Mouse (Mus musculus) neural tube, embryonic 14.5 days (tissue): ENCODE data around the gene Brca1. TPM values are rescaled to one million over a fixed set of nuclear protein-coding genes. Genes with fewer than 3 reads are reported as not detected.
"Not testable (repeated sequence)": the region's sequence is repeated elsewhere in the genome, so short reads cannot be mapped to it uniquely, and the experiment has no call there.

Experiments
- ATAC-seq: fragments of 200-750 bp; cut with Nextera tagmentation; 2 replicates; pipeline ENCODE4 v1.8.0; 2017; ENCODE audit warnings: low read depth, mild to moderate bottlenecking, moderate TSS enrichment, moderate library complexity
- H3K27ac ChIP-seq: fragments of 300-500 bp; sonication (generic); 2 replicates; pipeline ENCODE4 v1.5.1; 2014; ENCODE audit warnings: low read depth, mild to moderate bottlenecking, control low read depth, low read length, moderate library complexity, mixed read lengths
- H3K27me3 ChIP-seq: fragments of 300-500 bp; sonication (generic); 2 replicates; pipeline ENCODE4 v1.6.1; 2014; ENCODE audit warnings: low read length; ENCODE audit not compliant: control insufficient read depth, insufficient read depth
- H3K36me3 ChIP-seq: fragments of 300-500 bp; sonication (generic); 2 replicates; pipeline ENCODE4 v1.6.1; 2014; ENCODE audit warnings: low read length, mixed read lengths; ENCODE audit not compliant: control insufficient read depth, insufficient read depth
- H3K4me1 ChIP-seq: fragments of 300-500 bp; sonication (generic); 2 replicates; pipeline ENCODE4 v1.6.1; 2014; ENCODE audit warnings: low read length; ENCODE audit not compliant: control insufficient read depth, insufficient read depth
- H3K4me2 ChIP-seq: fragments of 300-500 bp; sonication (generic); 2 replicates; pipeline ENCODE4 v1.6.1; 2014; ENCODE audit warnings: mild to moderate bottlenecking, low read depth, low read length, control low read depth
- H3K4me3 ChIP-seq: fragments of 300-500 bp; sonication (generic); 2 replicates; pipeline ENCODE4 v1.5.1; 2014; ENCODE audit warnings: low read depth, low read length, control low read depth, mixed read lengths
- H3K9ac ChIP-seq: fragments of 300-500 bp; sonication (generic); replicated peaks from 2 replicates; pipeline ENCODE4 v1.6.1; 2014; ENCODE audit warnings: low read depth, mild to moderate bottlenecking, control low read depth, low read length, mixed read lengths
- H3K9me3 ChIP-seq: fragments of 300-500 bp; sonication (generic); 2 replicates; pipeline ENCODE4 v1.6.1; 2016; ENCODE audit warnings: low read length; ENCODE audit not compliant: control insufficient read depth
- WGBS: fragments of 180-500 bp; shearing (Covaris S2); extraction: QIAGEN DNeasy Blood & Tissue Kit; methylation state at CpG from one replicate; pipeline ENCODE4 v1.1.7; 2014; 5-methylcytosine and 5-hydroxymethylcytosine counted together
- polyA plus RNA-seq: library from polyadenylated mRNA; unstranded; fragments of >200 nt; fragmentation: Nextera tagmentation; extraction: Ambion mirVana; gene quantifications from 2 replicates; pipeline ENCODE4 v1.2.1, GENCODE M21; 2014

Gene Brca1
- polyA plus RNA-seq, 1 experiment from 2014 or later, result 1.6 TPM

GRCm38 (mm10) chr11:101451536-101451935, 100.2 kb downstream of the Brca1 start:
- Histone ChIP-seq H3K4me3 (no peak overlapping the region), H3K4me2 (no peak overlapping the region), H3K27me3 (no peaks in the 10 kb centered on the region), H3K4me1 (no peaks in the 10 kb centered on the region), H3K36me3 (no peaks in the 10 kb centered on the region; the same call in 1 of the 2 replicates), H3K9ac (no peak overlapping the region), H3K27ac (no peak overlapping the region), H3K9me3 (no peaks in the 10 kb centered on the region)
- 91% methylated on average over 10 of the region's 10 CpGs for WGBS
- no peak for ATAC-seq

GRCm38 (mm10) chr11:101450394-101450793, 101.4 kb downstream of the Brca1 start:
- Histone ChIP-seq H3K9ac (no peak overlapping the region), H3K36me3 (peaks cover 4% of the 10 kb centered on the region), H3K9me3 (no peaks in the 10 kb centered on the region), H3K4me1 (no peaks in the 10 kb centered on the region), H3K4me3 (no peak overlapping the region), H3K27ac (no peak overlapping the region), H3K27me3 (no peaks in the 10 kb centered on the region), H3K4me2 (no peak overlapping the region)
- ATAC-seq, result no peak
- WGBS, result 80% methylated on average over 3 of the region's 3 CpGs

GRCm38 (mm10) chr11:101449596-101449995, 102.2 kb downstream of the Brca1 start:
- WGBS, result 92% methylated on average over 4 of the region's 4 CpGs
- not testable (repeated sequence) for H3K9me3 ChIP-seq, H3K36me3 ChIP-seq, H3K4me3 ChIP-seq, ATAC-seq, H3K4me2 ChIP-seq, H3K9ac ChIP-seq, H3K27ac ChIP-seq, H3K4me1 ChIP-seq, H3K27me3 ChIP-seq

- peaks cover 17% of the 10 kb centered on the region for H3K36me3 ChIP-seq
- no peak overlapping the region for H3K4me3 ChIP-seq
- no peak overlapping the region for H3K9ac ChIP-seq
- no peak overlapping the region for H3K4me2 ChIP-seq
- no peak overlapping the region for H3K27ac ChIP-seq
- H3K9me3 ChIP-seq, result no peaks in the 10 kb centered on the region
- no peaks in the 10 kb centered on the region for H3K27me3 ChIP-seq
- ATAC-seq, result no peak
- peaks cover 5% of the 10 kb centered on the region; the same call in 1 of the 2 replicates for H3K4me1 ChIP-seq
- 91% methylated on average over 4 of the region's 4 CpGs for WGBS
Measured at GRCm38 (mm10) chr11:101448899-101449298, 102.9 kb downstream of the Brca1 start.

- peaks cover 18% of the 10 kb centered on the region for H3K36me3 ChIP-seq
- no peak within 1 kb of the TSS for H3K4me3 ChIP-seq
- no peaks in the 10 kb centered on the region for H3K27me3 ChIP-seq
- no peak within 1 kb of the TSS for H3K27ac ChIP-seq
- H3K9ac ChIP-seq, result no peak within 1 kb of the TSS
- no peaks in the 10 kb centered on the region for H3K9me3 ChIP-seq
- ATAC-seq, result no peak
- 0 out of 2 replicates have a peak within 1 kb of the TSS, but pooled peaks have one; percentile 0 for H3K4me2 ChIP-seq
- WGBS, result 39% methylated on average over 10 of the region's 10 CpGs
- peaks cover 11% of the 10 kb centered on the region for H3K4me1 ChIP-seq
Measured at GRCm38 (mm10) chr11:101448274-101448746, 103.4 kb downstream of the Brca1 start, which contains the start of gene Ifi35. Gene Ifi35, plus strand, starts transcription at chr11:101448407.

GRCm38 (mm10) chr11:101447786-101448185, 104.0 kb downstream of the Brca1 start:
- Histone ChIP-seq H3K9ac (no peak overlapping the region), H3K4me1 (peaks cover 14% of the 10 kb centered on the region), H3K4me2 (no peak overlapping the region), H3K36me3 (peaks cover 18% of the 10 kb centered on the region), H3K4me3 (no peak overlapping the region), H3K27ac (no peak overlapping the region), H3K27me3 (no peaks in the 10 kb centered on the region), H3K9me3 (no peaks in the 10 kb centered on the region)
- no peak for ATAC-seq
- 90% methylated on average over 5 of the region's 5 CpGs for WGBS

- Histone ChIP-seq H3K4me1 (peaks cover 14% of the 10 kb centered on the region), H3K36me3 (peaks cover 18% of the 10 kb centered on the region)
- not testable (repeated sequence) for H3K27me3 ChIP-seq, ATAC-seq, H3K9ac ChIP-seq, H3K4me3 ChIP-seq, H3K27ac ChIP-seq, H3K9me3 ChIP-seq, H3K4me2 ChIP-seq
- WGBS, result 91% methylated on average over 8 of the region's 8 CpGs
Measured at GRCm38 (mm10) chr11:101446860-101447259, 104.9 kb downstream of the Brca1 start.

- no peaks in the 10 kb centered on the region for H3K9me3 ChIP-seq
- no peak overlapping the region for H3K4me3 ChIP-seq
- WGBS, result 85% methylated on average over 1 of the region's 1 CpGs
- H3K36me3 ChIP-seq, result peaks cover 18% of the 10 kb centered on the region
- no peak overlapping the region for H3K9ac ChIP-seq
- no peak for ATAC-seq
- H3K27me3 ChIP-seq, result no peaks in the 10 kb centered on the region; the same call in 1 of the 2 replicates
- H3K4me2 ChIP-seq, result no peak overlapping the region
- H3K4me1 ChIP-seq, result peaks cover 14% of the 10 kb centered on the region
- no peak overlapping the region for H3K27ac ChIP-seq
Measured at GRCm38 (mm10) chr11:101446319-101446718, 105.4 kb downstream of the Brca1 start.

GRCm38 (mm10) chr11:101442760-101443159, 109.0 kb downstream of the Brca1 start:
- H3K27me3 ChIP-seq, result no peaks in the 10 kb centered on the region; the same call in 1 of the 2 replicates
- no peaks in the 10 kb centered on the region for H3K9me3 ChIP-seq
- peak overlapping the region; percentile 99 for H3K4me2 ChIP-seq
- peak; percentile 7 for ATAC-seq
- WGBS, result 2% methylated on average over 14 of the region's 14 CpGs
- peaks cover 18% of the 10 kb centered on the region for H3K36me3 ChIP-seq
- peak overlapping the region; percentile 93 for H3K27ac ChIP-seq
- H3K4me3 ChIP-seq, result peak overlapping the region; percentile 78
- H3K4me1 ChIP-seq, result peaks cover 14% of the 10 kb centered on the region
- peak overlapping the region; percentile 90 for H3K9ac ChIP-seq
